Mouse (Mus musculus) heart, embryonic 14.5 days (tissue): ENCODE results near the gene Abhd5. TPM values are rescaled to one million over a fixed set of nuclear protein-coding genes. Genes with fewer than 3 reads are reported as not detected.
"Not testable (repeated sequence)": the region's sequence is repeated elsewhere in the genome, so short reads cannot be mapped to it uniquely, and the experiment has no call there.

Experiments used
- ATAC-seq: fragments of 200-750 bp; cut with Nextera tagmentation; 2 replicates; pipeline ENCODE4 v1.8.0; 2017; ENCODE audit warnings: low read depth, moderate TSS enrichment; ENCODE audit not compliant: insufficient number of reproducible peaks, insufficient read depth, low FRiP score
- H3K27ac ChIP-seq, 2 experiments: fragments of 200-500 bp in 1 of 2; fragments of 300-500 bp in 1 of 2; sonication (generic) in 1 of 2; replicated peaks in 1 of 2; 2 replicates each; pipeline ENCODE4 v1.5.1; 2012 to 2014; ENCODE audit warnings: low read depth in 2 of 2, low read length in 2 of 2, control low read depth in 1 of 2, mild to moderate bottlenecking in 1 of 2, mixed read lengths in 1 of 2; ENCODE audit not compliant: control insufficient read depth in 1 of 2, insufficient read depth in 1 of 2
- H3K27me3 ChIP-seq: fragments of 300-500 bp; sonication (generic); 2 replicates; pipeline ENCODE4 v1.6.1; 2014; ENCODE audit warnings: mild to moderate bottlenecking, low read length, control low read depth; ENCODE audit not compliant: control insufficient read depth, insufficient read depth
- H3K36me3 ChIP-seq: fragments of 300-500 bp; sonication (generic); 2 replicates; pipeline ENCODE4 v1.6.1; 2014; ENCODE audit warnings: mild to moderate bottlenecking, control low read depth, low read length, mixed read lengths; ENCODE audit not compliant: control insufficient read depth, insufficient read depth
- H3K4me1 ChIP-seq, 2 experiments: fragments of 200-500 bp in 1 of 2; fragments of 300-500 bp in 1 of 2; sonication (generic) in 1 of 2; 2 replicates each; pipeline ENCODE4 v1.6.1; 2012 to 2014; ENCODE audit warnings: low read length in 2 of 2, control low read depth in 1 of 2, mixed read lengths in 1 of 2; ENCODE audit not compliant: control insufficient read depth in 2 of 2, insufficient read depth in 2 of 2
- H3K4me2 ChIP-seq: fragments of 300-500 bp; sonication (generic); 2 replicates; pipeline ENCODE4 v1.6.1; 2014; ENCODE audit warnings: mild to moderate bottlenecking, low read length
- H3K4me3 ChIP-seq, 2 experiments: fragments of 200-500 bp in 1 of 2; fragments of 300-500 bp in 1 of 2; sonication (generic) in 1 of 2; 2 replicates each; pipeline ENCODE4 v1.5.1; 2012 to 2014; ENCODE audit warnings: low read length in 2 of 2, mild to moderate bottlenecking in 2 of 2, control low read depth in 1 of 2, low read depth in 1 of 2, moderate library complexity in 1 of 2; ENCODE audit not compliant: control insufficient read depth in 1 of 2, insufficient read depth in 1 of 2
- H3K9ac ChIP-seq: fragments of 300-500 bp; sonication (generic); 2 replicates; pipeline ENCODE4 v1.6.1; 2014; ENCODE audit warnings: mild to moderate bottlenecking, low read length
- H3K9me3 ChIP-seq: fragments of 300-500 bp; sonication (generic); 2 replicates; pipeline ENCODE4 v1.6.1; 2016; ENCODE audit warnings: low read length, control low read depth; ENCODE audit not compliant: control insufficient read depth
- WGBS: fragments of 180-500 bp; shearing (Covaris S2); extraction: QIAGEN DNeasy Blood & Tissue Kit; methylation state at CpG from one replicate; pipeline ENCODE4 v1.1.7; 2014; 5-methylcytosine and 5-hydroxymethylcytosine counted together
- polyA plus RNA-seq: library from polyadenylated mRNA; unstranded; fragments of >200 nt; fragmentation: Nextera tagmentation; extraction: Ambion mirVana; gene quantifications from 2 replicates; pipeline ENCODE4 v1.2.1, GENCODE M21; 2014

Abhd5 gene
- polyA plus RNA-seq, 1 experiment from 2014 or later: 21.6 TPM

DNA sequence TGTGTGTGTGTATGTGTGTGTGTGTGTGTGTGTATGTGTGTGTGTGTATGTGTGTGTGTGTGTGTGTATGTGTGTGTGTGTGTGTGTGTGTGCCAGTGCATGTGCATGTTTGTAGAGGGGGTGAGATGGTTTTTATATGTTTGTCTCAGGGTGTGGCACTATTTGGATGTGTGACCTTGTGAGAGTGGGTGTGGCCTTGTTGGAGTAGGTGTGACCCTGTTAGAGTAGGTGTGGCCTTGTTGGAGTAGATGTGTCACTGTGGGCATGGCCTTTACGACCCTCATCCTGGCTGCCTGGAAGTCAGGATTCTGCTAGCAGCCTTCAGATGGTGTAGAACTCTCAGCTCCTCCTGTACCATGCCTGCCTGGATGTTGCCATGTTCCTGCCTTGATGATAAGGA lies 38.3 kb upstream of the Abhd5 start:
- H3K27me3 ChIP-seq, H3K4me2 ChIP-seq, H3K27ac ChIP-seq, H3K4me3 ChIP-seq, ATAC-seq, H3K9me3 ChIP-seq, H3K36me3 ChIP-seq, H3K9ac ChIP-seq: not testable (repeated sequence)
- WGBS: 70% methylated on average over 1 of the region's 1 CpGs
- H3K4me1 ChIP-seq: peaks cover 8 to 11% of the 10 kb centered on the region in 2 experiments; a peak in 3 of 4 replicates

DNA sequence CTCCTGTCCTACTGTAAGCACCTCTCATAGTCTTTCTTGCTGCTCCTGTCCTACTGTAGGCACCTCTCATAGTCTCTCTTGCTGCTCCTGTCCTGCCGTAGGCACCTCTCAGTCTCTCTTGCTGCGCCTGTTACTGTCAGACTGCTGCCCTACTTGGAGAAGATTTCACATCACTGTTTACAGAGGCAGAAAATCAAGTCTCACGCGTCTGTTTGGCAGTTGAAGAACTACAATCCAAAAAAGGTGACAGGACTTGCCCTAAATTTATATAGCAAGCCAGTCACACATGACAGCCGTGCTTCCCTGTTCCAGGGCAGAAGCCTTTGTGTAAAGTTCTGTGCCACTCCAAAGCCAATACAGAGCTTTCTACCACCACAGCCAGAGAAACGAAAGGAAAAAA lies 37.0 kb upstream of the Abhd5 start:
- 82% methylated on average over 6 of the region's 6 CpGs for WGBS
- Histone ChIP-seq H3K4me1 (peaks cover 6 to 10% of the 10 kb centered on the region in 2 experiments; a peak in 3 of 4 replicates), H3K9ac (no peak overlapping the region), H3K4me3 (no peak overlapping the region), H3K27ac (no peak overlapping the region), H3K27me3 (no peaks in the 10 kb centered on the region), H3K9me3 (no peaks in the 10 kb centered on the region), H3K4me2 (no peak overlapping the region), H3K36me3 (no peaks in the 10 kb centered on the region)
- ATAC-seq: no peak

DNA sequence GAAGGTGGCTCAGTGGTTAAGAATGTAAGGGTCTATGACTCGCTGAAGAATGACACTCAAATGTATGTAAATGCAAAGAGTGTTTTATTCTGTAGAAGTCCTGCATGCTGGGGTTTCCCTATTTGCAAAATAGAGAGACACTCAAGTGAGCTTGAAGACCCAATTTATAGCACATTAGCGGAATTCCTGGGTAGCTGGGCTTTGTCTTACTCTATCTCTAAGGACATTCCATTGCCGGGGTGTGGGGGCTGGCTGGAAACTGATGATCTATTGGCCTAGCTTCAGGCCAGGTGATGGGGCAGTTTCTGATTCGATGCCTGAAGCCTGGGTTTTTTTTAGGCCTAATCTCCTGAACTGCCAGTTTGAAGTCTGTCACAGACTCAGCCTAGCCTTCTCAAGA lies 36.5 kb upstream of the Abhd5 start:
- Histone ChIP-seq H3K9me3 (no peaks in the 10 kb centered on the region), H3K9ac (no peak overlapping the region), H3K27me3 (no peaks in the 10 kb centered on the region), H3K4me3 (no peak overlapping the region), H3K4me2 (no peak overlapping the region), H3K4me1 (peaks cover 2 to 4% of the 10 kb centered on the region in 2 experiments; a peak in 1 of 4 replicates), H3K36me3 (no peaks in the 10 kb centered on the region), H3K27ac (no peak overlapping the region)
- WGBS: 47% methylated on average over 4 of the region's 4 CpGs
- ATAC-seq: no peak

DNA sequence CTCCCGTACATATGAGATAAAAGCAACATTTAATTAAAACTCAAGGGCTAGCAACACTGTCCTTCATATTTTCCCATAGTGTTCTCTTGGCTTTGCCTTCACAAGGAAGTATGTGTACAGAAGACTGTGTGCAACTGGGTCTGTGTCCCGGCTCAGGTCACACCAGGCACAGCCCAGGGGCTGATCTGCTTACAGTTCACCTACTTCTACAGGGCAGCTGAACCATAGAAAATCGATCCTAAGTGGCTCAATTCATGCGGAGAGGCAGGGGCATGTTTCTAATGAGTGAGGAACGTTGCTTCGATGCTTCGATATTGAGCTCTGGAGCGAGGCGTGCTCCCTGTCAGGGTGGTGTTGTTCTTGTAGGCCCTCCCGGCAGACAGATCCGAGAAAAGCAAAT lies 35.9 kb upstream of the Abhd5 start:
- H3K36me3 ChIP-seq: no peaks in the 10 kb centered on the region
- no peak for ATAC-seq
- H3K4me2 ChIP-seq: no peak overlapping the region
- no peak overlapping the region for H3K4me3 ChIP-seq
- 87% methylated on average over 11 of the region's 11 CpGs for WGBS
- H3K4me1 ChIP-seq: peaks cover 0 to 2% of the 10 kb centered on the region in 2 experiments; a peak in 1 of 4 replicates
- no peaks in the 10 kb centered on the region for H3K9me3 ChIP-seq
- H3K9ac ChIP-seq: no peak overlapping the region
- no peak overlapping the region for H3K27ac ChIP-seq
- no peaks in the 10 kb centered on the region for H3K27me3 ChIP-seq

DNA sequence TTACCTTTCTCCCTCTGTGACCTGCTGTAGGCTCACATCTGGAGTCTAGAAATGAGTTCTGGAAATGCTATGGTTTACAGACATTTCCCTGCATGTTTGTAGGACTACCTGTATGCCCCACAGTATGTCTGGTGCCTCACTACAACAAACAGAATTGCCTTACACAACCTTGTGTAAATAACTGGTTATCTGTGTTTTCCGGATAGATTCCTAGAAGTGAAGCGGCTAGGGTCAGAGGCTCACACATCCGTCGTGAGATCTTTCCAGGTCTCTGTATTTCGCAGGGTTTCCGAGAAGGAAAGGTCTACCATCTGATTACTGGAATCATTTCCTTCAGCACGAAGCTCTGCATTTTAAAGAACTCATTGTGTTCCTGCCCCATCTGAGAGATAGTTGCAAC lies 34.8 kb upstream of the Abhd5 start:
- no peaks in the 10 kb centered on the region for H3K9me3 ChIP-seq
- no peak overlapping the region for H3K4me2 ChIP-seq
- no peak overlapping the region for H3K27ac ChIP-seq
- ATAC-seq: no peak
- no peaks in the 10 kb centered on the region for H3K36me3 ChIP-seq
- no peaks in the 10 kb centered on the region for H3K4me1 ChIP-seq
- WGBS: 65% methylated on average over 7 of the region's 7 CpGs
- H3K27me3 ChIP-seq: no peaks in the 10 kb centered on the region
- H3K4me3 ChIP-seq: no peak overlapping the region
- H3K9ac ChIP-seq: no peak overlapping the region

DNA sequence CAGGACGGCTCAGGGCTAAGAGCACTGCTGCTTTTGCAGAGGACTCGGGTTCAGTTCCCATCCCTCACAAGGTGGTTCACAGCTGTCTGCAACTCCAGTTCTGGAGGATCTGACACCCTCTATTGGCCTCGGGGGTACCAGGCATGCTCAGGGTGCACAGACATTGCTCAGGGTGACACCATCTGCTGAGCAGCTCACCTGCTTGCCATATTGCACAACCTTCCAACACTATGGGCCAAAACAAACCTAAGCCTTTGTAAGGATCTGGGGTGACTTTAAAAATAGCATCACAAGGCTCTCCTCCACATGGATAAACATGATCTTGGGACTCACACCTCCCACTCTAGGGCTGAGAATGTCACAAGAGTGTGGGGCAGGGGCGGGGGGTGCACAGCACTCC lies 30.8 kb upstream of the Abhd5 start:
- no peaks in the 10 kb centered on the region for H3K9me3 ChIP-seq
- WGBS: 84% methylated on average over 4 of the region's 4 CpGs
- no peaks in the 10 kb centered on the region for H3K27me3 ChIP-seq
- ATAC-seq: no peak
- no peak overlapping the region for H3K9ac ChIP-seq
- no peaks in the 10 kb centered on the region for H3K4me1 ChIP-seq
- H3K4me3 ChIP-seq: no peak overlapping the region
- H3K36me3 ChIP-seq: no peaks in the 10 kb centered on the region
- H3K27ac ChIP-seq: no peak overlapping the region
- H3K4me2 ChIP-seq: no peak overlapping the region

DNA sequence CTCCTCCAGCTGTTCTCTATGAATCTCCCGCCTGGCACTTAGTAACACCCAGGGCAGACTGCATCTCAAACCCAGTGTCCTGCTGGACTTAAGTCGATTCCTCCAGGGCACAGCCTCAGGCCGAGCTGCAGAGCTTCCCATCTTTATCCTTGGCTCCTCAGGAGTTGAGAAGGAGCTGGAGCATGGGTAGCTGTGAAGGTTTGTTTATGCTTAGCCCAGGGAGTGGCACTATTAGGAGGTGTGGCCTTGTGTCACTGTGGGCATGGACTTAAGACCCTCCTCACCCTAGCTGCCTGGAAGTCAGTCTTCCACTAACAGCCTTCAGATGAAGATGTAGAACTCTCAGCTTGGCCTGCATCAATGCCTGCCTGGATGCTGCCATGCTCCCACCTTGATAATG lies 29.1 kb upstream of the Abhd5 start:
- Histone ChIP-seq H3K9me3 (no peaks in the 10 kb centered on the region), H3K4me2 (no peak overlapping the region), H3K4me1 (no peaks in the 10 kb centered on the region), H3K27me3 (no peaks in the 10 kb centered on the region), H3K9ac (no peak overlapping the region), H3K36me3 (no peaks in the 10 kb centered on the region), H3K27ac (no peak overlapping the region), H3K4me3 (no peak overlapping the region)
- 54% methylated on average over 3 of the region's 3 CpGs for WGBS
- no peak for ATAC-seq

DNA sequence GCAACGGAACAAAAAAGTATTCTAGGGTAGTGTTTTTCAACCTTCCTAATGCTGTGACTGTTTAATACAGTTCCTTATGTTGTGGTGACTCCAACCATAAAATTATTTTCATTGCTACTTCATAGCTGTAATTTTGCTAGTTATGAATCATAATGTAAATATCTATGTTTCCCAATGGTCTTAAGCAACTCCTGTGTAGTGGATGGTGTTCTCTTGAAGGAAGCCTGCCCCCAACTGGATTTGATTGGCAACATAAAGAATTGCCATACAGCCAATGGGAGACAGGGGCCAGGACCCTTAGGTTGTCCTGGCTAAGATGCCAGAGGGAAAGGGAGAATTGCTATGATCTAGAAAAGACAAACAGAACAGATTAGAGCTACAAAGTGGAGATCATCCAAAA lies 25.4 kb upstream of the Abhd5 start:
- Histone ChIP-seq H3K4me1 (no peaks in the 10 kb centered on the region), H3K4me2 (no peak overlapping the region), H3K27me3 (no peaks in the 10 kb centered on the region), H3K9ac (no peak overlapping the region), H3K27ac (no peak overlapping the region), H3K36me3 (no peaks in the 10 kb centered on the region), H3K9me3 (no peaks in the 10 kb centered on the region), H3K4me3 (no peak overlapping the region)
- WGBS: 100% methylated on average over 1 of the region's 1 CpGs
- no peak for ATAC-seq
